Mouse (Mus musculus) kidney, postnatal 14 days (tissue): ENCODE measurements around the gene Rbm20.
"Not testable (repeated sequence)": the region's sequence is repeated elsewhere in the genome, so short reads cannot be mapped to it uniquely, and the experiment has no call there.

Experiments
- DNase-seq: peaks from one replicate; pipeline ENCODE4 v3.0.0; 2022; ENCODE audit warnings: mixed read lengths

Gene Rbm20

GRCm38 (mm10) chr19:53793994-53794890 lies 117.1 kb downstream of the Rbm20 start:
- DNase-seq, result no peak

GRCm38 (mm10) chr19:53794996-53795395 lies 117.9 kb downstream of the Rbm20 start:
- no peak for DNase-seq

- DNase-seq, result no peak
Observed at GRCm38 (mm10) chr19:53796020-53796419, 118.9 kb downstream of the Rbm20 start.

GRCm38 (mm10) chr19:53797770-53798169 lies 120.7 kb downstream of the Rbm20 start:
- no peak for DNase-seq

DNA sequence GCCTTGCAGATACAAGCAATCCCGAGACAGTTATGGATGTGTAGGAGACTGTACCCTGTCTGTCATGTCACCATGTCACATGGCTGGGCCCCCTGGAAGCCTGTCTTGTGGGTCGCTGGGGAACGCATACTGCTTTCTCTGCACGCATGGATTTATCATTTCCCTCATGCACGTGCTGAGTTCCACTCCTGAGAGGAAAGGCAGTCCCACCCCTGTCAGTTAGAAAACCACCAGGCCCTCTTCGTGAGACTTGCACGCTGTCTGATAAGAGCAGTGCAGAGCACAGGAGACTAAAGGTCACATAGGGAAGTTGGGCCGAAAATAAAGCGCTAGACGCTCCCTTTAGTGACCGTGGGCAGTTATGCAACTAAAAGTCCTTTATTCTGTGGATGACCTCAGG lies 122.8 kb downstream of the Rbm20 start:
- DNase-seq, result no peak

GRCm38 (mm10) chr19:53800365-53800999 lies 123.4 kb downstream of the Rbm20 start:
- no peak for DNase-seq

GRCm38 (mm10) chr19:53801380-53801779 lies 124.3 kb downstream of the Rbm20 start:
- no peak for DNase-seq

- DNase-seq, result no peak
Observed at GRCm38 (mm10) chr19:53801789-53802683, 124.9 kb downstream of the Rbm20 start.

DNA sequence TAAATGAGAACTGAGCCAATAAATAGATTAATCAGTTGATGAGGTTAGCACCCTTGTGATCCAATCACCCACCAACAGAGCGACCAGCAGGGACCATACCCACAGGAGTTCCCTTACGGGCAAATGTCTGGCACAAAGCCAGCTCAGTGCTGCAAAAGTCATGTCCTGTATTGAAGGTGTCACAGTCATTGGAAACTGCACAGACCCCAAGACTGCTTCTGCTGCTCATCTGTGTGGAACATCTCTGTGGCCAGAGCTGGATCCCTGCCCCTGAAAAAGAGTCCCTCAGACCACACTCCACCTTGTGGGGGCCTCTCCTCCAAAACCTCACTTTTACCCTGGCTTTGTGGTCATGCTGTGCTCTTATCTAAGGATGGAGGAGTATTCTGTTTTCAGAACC lies 126.8 kb downstream of the Rbm20 start:
- no peak for DNase-seq

DNA sequence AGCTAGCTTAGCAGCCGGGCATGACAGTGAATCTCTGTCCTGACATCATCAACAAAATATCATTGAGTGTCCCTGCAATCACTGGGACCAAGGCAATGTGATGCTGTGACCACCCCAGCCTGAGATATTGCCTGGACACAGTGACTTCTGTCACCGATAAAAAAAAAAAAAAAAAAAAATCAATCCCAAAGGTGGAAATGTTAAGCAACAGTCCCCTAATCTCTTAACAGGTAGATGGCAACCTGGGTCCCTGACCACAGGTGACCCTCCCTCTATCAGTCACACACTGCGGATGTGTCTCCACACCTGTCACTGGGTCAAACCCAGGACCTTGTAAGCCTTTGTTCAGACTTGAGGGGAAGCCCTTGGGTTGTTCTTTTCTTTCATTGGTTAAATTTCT lies 128.0 kb downstream of the Rbm20 start:
- no peak for DNase-seq

GRCm38 (mm10) chr19:53806126-53806525 lies 129.0 kb downstream of the Rbm20 start:
- DNase-seq, result no peak

- not testable (repeated sequence) for DNase-seq
Observed at GRCm38 (mm10) chr19:53806526-53807275, 129.6 kb downstream of the Rbm20 start.

- DNase-seq, result no peak
Observed at GRCm38 (mm10) chr19:53807276-53807801, 130.2 kb downstream of the Rbm20 start.

GRCm38 (mm10) chr19:53808041-53808777 lies 131.1 kb downstream of the Rbm20 start:
- DNase-seq, result no peak

GRCm38 (mm10) chr19:53809185-53809861 lies 132.2 kb downstream of the Rbm20 start:
- no peak for DNase-seq

- DNase-seq, result peak; percentile 61
Observed at GRCm38 (mm10) chr19:53810024-53810423, 132.9 kb downstream of the Rbm20 start.

GRCm38 (mm10) chr19:53810584-53810983 lies 133.5 kb downstream of the Rbm20 start:
- no peak for DNase-seq

- no peak for DNase-seq
Observed at GRCm38 (mm10) chr19:53813576-53813975, 136.5 kb downstream of the Rbm20 start.

GRCm38 (mm10) chr19:53815714-53816113 lies 138.6 kb downstream of the Rbm20 start:
- no peak for DNase-seq

DNA sequence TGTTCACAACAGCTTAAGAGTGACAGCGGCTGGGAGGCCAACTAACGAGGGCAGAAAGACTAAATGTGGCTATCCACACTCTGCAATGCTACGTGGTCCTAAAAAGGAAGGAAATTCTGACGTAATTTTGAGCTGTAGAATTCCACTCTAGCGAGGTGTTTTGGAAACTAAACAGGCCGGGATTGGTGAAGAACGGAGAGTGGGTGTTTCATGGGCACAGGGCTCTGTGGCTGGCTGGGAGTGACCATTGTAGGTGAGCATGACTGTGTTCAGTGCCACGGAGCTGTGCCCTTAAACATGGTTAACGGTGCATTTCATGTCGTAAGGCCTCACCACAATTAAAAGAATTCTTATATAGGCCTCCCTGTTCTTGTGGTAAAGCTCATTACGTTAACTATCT lies 139.1 kb downstream of the Rbm20 start:
- DNase-seq, result no peak

DNA sequence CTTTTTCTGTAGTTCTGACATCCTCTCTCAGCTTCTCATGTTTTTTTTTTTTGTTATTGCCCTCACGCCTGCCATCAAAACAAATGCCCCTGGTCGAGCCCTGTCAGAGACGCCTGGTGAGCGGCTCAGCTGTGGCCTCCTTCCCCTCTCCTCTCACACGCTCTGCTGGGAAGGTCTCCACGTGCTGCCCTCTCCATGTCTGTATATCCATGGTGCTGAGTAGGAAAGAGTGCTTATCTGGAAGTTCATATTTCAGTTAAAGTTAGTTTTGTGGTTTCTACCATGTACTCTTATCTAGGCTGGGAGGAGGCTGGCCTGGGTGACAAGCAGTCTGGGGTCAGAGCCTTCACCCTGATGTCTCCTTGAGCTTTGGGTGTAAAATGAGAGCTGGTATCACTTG lies 142.2 kb downstream of the Rbm20 start:
- DNase-seq, result no peak
